Mouse (Mus musculus) bone marrow macrophage, adult 2 months (primary cell): Measurements from ENCODE around the gene Thg1l.

ENCODE experiments used
- CTCF ChIP-seq: IDR thresholded peaks from 2 replicates; pipeline ENCODE4 v1.5.1; 2012; ENCODE audit warnings: low read depth, mild to moderate bottlenecking, low read length, moderate library complexity
- POLR2A ChIP-seq: IDR thresholded peaks from 2 replicates; pipeline ENCODE4 v1.6.1; 2012; ENCODE audit warnings: mild to moderate bottlenecking, low read depth, low read length, borderline replicate concordance

DNA sequence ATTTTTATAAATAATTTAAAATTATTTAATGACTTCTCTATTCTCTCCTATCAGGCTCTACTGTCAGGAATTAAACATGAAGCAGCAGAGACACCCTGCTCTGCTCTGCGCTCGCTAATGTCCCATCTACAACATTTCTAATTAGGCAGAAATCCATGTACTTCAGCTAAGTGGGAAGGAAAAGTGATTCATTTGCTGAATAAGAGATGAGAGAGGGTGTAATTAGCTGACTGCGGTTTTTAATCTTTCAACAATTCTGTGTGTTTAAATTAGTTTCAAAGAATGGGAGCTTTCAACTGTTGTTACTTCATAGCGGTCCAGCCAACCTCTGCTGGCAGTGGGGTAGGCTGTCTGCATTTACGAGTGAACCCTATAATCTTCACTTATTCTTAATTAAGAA lies 44.6 kb downstream of the Thg1l start:
- TF ChIP-seq CTCF (no peak), POLR2A (no peak)
